ENCODE assay signal across 16 mouse cellular contexts in genomic region chr5:15052945-15053605, GRCm38 (mm10). TPM values are rescaled to one million over a fixed set of nuclear protein-coding genes. Genes with fewer than 3 reads are reported as not detected.
"Had no signal": no experiment of that assay in that cellular context is flagged by ENCODE, and none has a peak within 500 bp of the region (broad histone marks: within the 10 kb centered on the region; RNA-seq: fewer than 3 reads in every experiment).

No protein-coding gene starts in this region.

RNA-seq across cellular contexts. Expression of gene Gm17019, which starts 20.3 kb away (rescaled TPM):
- total RNA-seq: layer of hippocampus, adult 8-10 months; layer of hippocampus, postnatal 14 days; left cerebral cortex, adult 18-20 months; left cerebral cortex, postnatal 10 days; left cerebral cortex, postnatal 4 days; liver, adult 2 months; megakaryocyte, adult 5-6 weeks had no signal
- polyA plus RNA-seq: kidney, embryonic 14.5 days; large intestine, adult 2 months; liver, adult 2 months; liver, embryonic 14.5 days; lung, adult 2 months; midbrain, embryonic 10.5 days; midbrain, embryonic 16.5 days; stomach, embryonic 14.5 days; thymus, adult 2 months; urinary bladder, adult 2 months had no signal
